In genomic region chr2:160452239-160452530, GRCm38 (mm10) we compare ENCODE assay signal across 8 mouse cellular contexts.
DNase-seq lines count a peak whose midpoint lies in the region; ATAC-seq lines count a peak whose summit lies in the region.

No protein-coding gene starts in this region.

- H3K36me3 ChIP-seq in heart, embryonic 16.5 days (ENCODE audit: control insufficient read depth, insufficient read depth), result no peaks in the 10 kb centered on the region
- no peaks in the 10 kb centered on the region for H3K36me3 ChIP-seq in hindbrain, embryonic 13.5 days
- H3K36me3 ChIP-seq in midbrain, embryonic 13.5 days, result no peaks in the 10 kb centered on the region

- WGBS in heart, embryonic 16.5 days, result 21% methylated on average over 6 of the region's 6 CpGs
- 14% methylated on average over 6 of the region's 6 CpGs for WGBS in hindbrain, embryonic 13.5 days
- WGBS in midbrain, embryonic 13.5 days, result 13% methylated on average over 6 of the region's 6 CpGs

- H3K27ac ChIP-seq in heart, embryonic 16.5 days (ENCODE audit: low read length), result peak overlapping the region; percentile 77; the same call in 1 of the 2 replicates
- H3K27ac ChIP-seq in hindbrain, embryonic 13.5 days, result peak overlapping the region; percentile 69
- peak overlapping the region; percentile 67; the same call in 1 of the 2 replicates for H3K27ac ChIP-seq in midbrain, embryonic 13.5 days

- H3K4me1 ChIP-seq in heart, embryonic 16.5 days (ENCODE audit: control insufficient read depth, insufficient read depth, low read length), result peaks cover 13% of the 10 kb centered on the region
- H3K4me1 ChIP-seq in hindbrain, embryonic 13.5 days (replicated peaks), result peaks cover 20% of the 10 kb centered on the region
- H3K4me1 ChIP-seq in midbrain, embryonic 13.5 days (replicated peaks), result peaks cover 19% of the 10 kb centered on the region

- H3K4me3 ChIP-seq in heart, embryonic 16.5 days (ENCODE audit: low read length), result peak overlapping the region; percentile 56
- H3K4me3 ChIP-seq in hindbrain, embryonic 13.5 days, result peak overlapping the region; percentile 39
- H3K4me3 ChIP-seq in midbrain, embryonic 13.5 days (replicated peaks), result peak overlapping the region; percentile 43

- H3K4me2 ChIP-seq in heart, embryonic 16.5 days (ENCODE audit: low read depth, low read length), result peak overlapping the region; percentile 78
- peak overlapping the region; percentile 65 for H3K4me2 ChIP-seq in hindbrain, embryonic 13.5 days
- peak overlapping the region; percentile 66 for H3K4me2 ChIP-seq in midbrain, embryonic 13.5 days (replicated peaks)

- H3K9ac ChIP-seq in heart, embryonic 16.5 days (ENCODE audit: low read length), result peak overlapping the region; percentile 56; the same call in 1 of the 2 replicates
- H3K9ac ChIP-seq in hindbrain, embryonic 13.5 days, result peak overlapping the region; percentile 68; the same call in 1 of the 2 replicates
- H3K9ac ChIP-seq in midbrain, embryonic 13.5 days (replicated peaks), result peak overlapping the region; percentile 52; the same call in 1 of the 2 replicates

- H3K9me3 ChIP-seq in heart, embryonic 16.5 days (replicated peaks; ENCODE audit: control insufficient read depth, low read length), result no peaks in the 10 kb centered on the region
- no peaks in the 10 kb centered on the region for H3K9me3 ChIP-seq in hindbrain, embryonic 13.5 days
- no peaks in the 10 kb centered on the region for H3K9me3 ChIP-seq in midbrain, embryonic 13.5 days

- H3K27me3 ChIP-seq in heart, embryonic 16.5 days (ENCODE audit: control insufficient read depth, insufficient read depth, low read length), result peaks cover 5% of the 10 kb centered on the region
- H3K27me3 ChIP-seq in hindbrain, embryonic 13.5 days, result peaks cover 46% of the 10 kb centered on the region
- no peaks in the 10 kb centered on the region for H3K27me3 ChIP-seq in midbrain, embryonic 13.5 days

- no peak for DNase-seq in heart, postnatal 36 days
- no peak for DNase-seq in left cerebral cortex, postnatal 36 days (ENCODE audit: low spot score in 2 of 2)
- DNase-seq in layer of hippocampus, adult 9-10 months (ENCODE audit: low spot score), result no peak
- DNase-seq in gastrocnemius, adult 18-20 months (ENCODE audit: low spot score), result no peak

- intact Hi-C loops in heart, postnatal 36 days (cut with DNase I), result loop anchor here (5.0 kb wide), 1 partner anchor 50 kb away; no protein-coding TSS in a partner anchor
- intact Hi-C loops in left cerebral cortex, postnatal 36 days (cut with DNase I), result no loop called here

- ATAC-seq in heart, embryonic 16.5 days (replicated peaks; ENCODE audit: extremely low read depth, insufficient read depth, low FRiP score), result no peak
- peak; percentile 4; the same call in 1 of the 2 replicates for ATAC-seq in common myeloid progenitor, adult 5-6 weeks (replicated peaks; ENCODE audit: low read depth, poor library complexity, severe bottlenecking)
- ATAC-seq in hindbrain, embryonic 13.5 days (ENCODE audit: low FRiP score), result no peak
- ATAC-seq in midbrain, embryonic 13.5 days, result no peak
